Mouse (Mus musculus) liver, embryonic 15.5 days (tissue): ENCODE results near the gene Nsg2. TPM values are rescaled to one million over a fixed set of nuclear protein-coding genes. Genes with fewer than 3 reads are reported as not detected.
"Not testable (repeated sequence)": the region's sequence is repeated elsewhere in the genome, so short reads cannot be mapped to it uniquely, and the experiment has no call there.

Source experiments
- ATAC-seq: fragments of 200-750 bp; cut with Nextera tagmentation; 2 replicates; pipeline ENCODE4 v1.8.0; 2017; ENCODE audit warnings: moderate number of reproducible peaks, mild to moderate bottlenecking, moderate library complexity; ENCODE audit not compliant: insufficient read depth
- H3K27ac ChIP-seq: fragments of 300-500 bp; sonication (generic); replicated peaks from 2 replicates; pipeline ENCODE4 v1.5.1; 2015; ENCODE audit warnings: mild to moderate bottlenecking, inconsistent platforms
- H3K27me3 ChIP-seq: fragments of 300-500 bp; sonication (generic); 2 replicates; pipeline ENCODE4 v1.6.1; 2015; ENCODE audit warnings: mild to moderate bottlenecking, inconsistent platforms
- H3K36me3 ChIP-seq: fragments of 300-500 bp; sonication (generic); replicated peaks from 2 replicates; pipeline ENCODE4 v1.6.1; 2015; ENCODE audit warnings: moderate library complexity, mild to moderate bottlenecking, inconsistent platforms
- H3K4me1 ChIP-seq: fragments of 300-500 bp; sonication (generic); replicated peaks from 2 replicates; pipeline ENCODE4 v1.6.1; 2015; ENCODE audit warnings: inconsistent platforms
- H3K4me2 ChIP-seq: fragments of 300-500 bp; sonication (generic); 2 replicates; pipeline ENCODE4 v1.6.1; 2015; ENCODE audit warnings: moderate library complexity, mild to moderate bottlenecking, inconsistent platforms
- H3K4me3 ChIP-seq: fragments of 300-500 bp; sonication (generic); replicated peaks from 2 replicates; pipeline ENCODE4 v1.5.1; 2015; ENCODE audit warnings: mild to moderate bottlenecking, inconsistent platforms
- H3K9ac ChIP-seq: fragments of 300-500 bp; sonication (generic); 2 replicates; pipeline ENCODE4 v1.6.1; 2015; ENCODE audit warnings: moderate library complexity, mild to moderate bottlenecking, inconsistent platforms
- H3K9me3 ChIP-seq: fragments of 300-500 bp; sonication (generic); replicated peaks from 2 replicates; pipeline ENCODE4 v1.6.1; 2016; ENCODE audit warnings: inconsistent platforms
- WGBS: fragments of 180-500 bp; shearing (Covaris S2); methylation state at CpG from one replicate; pipeline ENCODE4 v1.1.7; 2015; ENCODE audit warnings: mixed read lengths; ENCODE audit not compliant: insufficient replicate concordance; 5-methylcytosine and 5-hydroxymethylcytosine counted together
- polyA plus RNA-seq: library from polyadenylated mRNA; unstranded; fragments of >200 nt; fragmentation: Nextera tagmentation; extraction: Ambion mirVana; gene quantifications from 2 replicates; pipeline ENCODE4 v1.2.1, GENCODE M21; 2015

The Nsg2 gene
- polyA plus RNA-seq, 1 experiment from 2014 or later: 0.25 TPM

DNA sequence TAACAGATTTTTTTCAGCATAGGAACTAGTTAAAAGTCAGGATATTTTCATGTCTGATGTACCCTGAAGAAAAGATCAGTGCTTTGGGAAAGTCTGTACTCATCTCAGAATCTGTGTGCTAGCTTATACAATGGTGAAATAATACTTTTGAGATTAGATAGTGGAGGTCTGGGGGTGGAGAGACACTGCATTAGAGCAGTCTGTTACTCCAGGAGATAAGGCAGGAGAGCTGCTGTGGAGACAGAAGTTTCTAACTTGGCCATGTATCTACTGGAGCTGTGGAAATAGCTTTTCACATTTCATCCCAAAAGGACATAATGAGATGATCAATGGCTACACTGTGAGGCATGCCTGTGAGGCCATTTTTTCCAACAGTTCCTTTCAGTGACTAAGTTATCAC is 17.0 kb upstream of the Nsg2 start:
- Histone ChIP-seq H3K36me3 (no peaks in the 10 kb centered on the region), H3K4me3 (no peak overlapping the region), H3K4me1 (no peaks in the 10 kb centered on the region), H3K27ac (no peak overlapping the region), H3K9ac (no peak overlapping the region), H3K9me3 (no peaks in the 10 kb centered on the region), H3K27me3 (no peaks in the 10 kb centered on the region), H3K4me2 (no peak overlapping the region)
- no peak for ATAC-seq

GRCm38 (mm10) chr11:31984786-31985185 is 15.5 kb upstream of the Nsg2 start:
- no peaks in the 10 kb centered on the region for H3K9me3 ChIP-seq
- no peaks in the 10 kb centered on the region for H3K36me3 ChIP-seq
- H3K4me2 ChIP-seq: no peak overlapping the region
- no peaks in the 10 kb centered on the region for H3K27me3 ChIP-seq
- H3K4me1 ChIP-seq: no peaks in the 10 kb centered on the region
- no peak for ATAC-seq
- H3K9ac ChIP-seq: no peak overlapping the region
- 17% methylated on average over 2 of the region's 2 CpGs for WGBS
- H3K4me3 ChIP-seq: no peak overlapping the region
- H3K27ac ChIP-seq: no peak overlapping the region

- 56% methylated on average over 3 of the region's 3 CpGs for WGBS
- Histone ChIP-seq H3K4me1 (no peaks in the 10 kb centered on the region), H3K4me2 (no peak overlapping the region), H3K9ac (no peak overlapping the region), H3K9me3 (no peaks in the 10 kb centered on the region), H3K4me3 (no peak overlapping the region), H3K27me3 (no peaks in the 10 kb centered on the region), H3K36me3 (no peaks in the 10 kb centered on the region), H3K27ac (no peak overlapping the region)
- ATAC-seq: no peak
These were observed 7.7 kb upstream of the Nsg2 start for GRCm38 (mm10) chr11:31992535-31992934.

- H3K36me3 ChIP-seq: no peaks in the 10 kb centered on the region
- WGBS: 31% methylated on average over 2 of the region's 2 CpGs
- H3K27me3 ChIP-seq: peaks cover 30% of the 10 kb centered on the region
- ATAC-seq: no peak
- H3K27ac ChIP-seq: no peak overlapping the region
- no peaks in the 10 kb centered on the region for H3K9me3 ChIP-seq
- H3K4me2 ChIP-seq: no peak overlapping the region
- H3K4me3 ChIP-seq: no peak overlapping the region
- no peaks in the 10 kb centered on the region for H3K4me1 ChIP-seq
- no peak overlapping the region for H3K9ac ChIP-seq
These were observed 547 bp upstream of the Nsg2 start for GRCm38 (mm10) chr11:31999716-32000115.

DNA sequence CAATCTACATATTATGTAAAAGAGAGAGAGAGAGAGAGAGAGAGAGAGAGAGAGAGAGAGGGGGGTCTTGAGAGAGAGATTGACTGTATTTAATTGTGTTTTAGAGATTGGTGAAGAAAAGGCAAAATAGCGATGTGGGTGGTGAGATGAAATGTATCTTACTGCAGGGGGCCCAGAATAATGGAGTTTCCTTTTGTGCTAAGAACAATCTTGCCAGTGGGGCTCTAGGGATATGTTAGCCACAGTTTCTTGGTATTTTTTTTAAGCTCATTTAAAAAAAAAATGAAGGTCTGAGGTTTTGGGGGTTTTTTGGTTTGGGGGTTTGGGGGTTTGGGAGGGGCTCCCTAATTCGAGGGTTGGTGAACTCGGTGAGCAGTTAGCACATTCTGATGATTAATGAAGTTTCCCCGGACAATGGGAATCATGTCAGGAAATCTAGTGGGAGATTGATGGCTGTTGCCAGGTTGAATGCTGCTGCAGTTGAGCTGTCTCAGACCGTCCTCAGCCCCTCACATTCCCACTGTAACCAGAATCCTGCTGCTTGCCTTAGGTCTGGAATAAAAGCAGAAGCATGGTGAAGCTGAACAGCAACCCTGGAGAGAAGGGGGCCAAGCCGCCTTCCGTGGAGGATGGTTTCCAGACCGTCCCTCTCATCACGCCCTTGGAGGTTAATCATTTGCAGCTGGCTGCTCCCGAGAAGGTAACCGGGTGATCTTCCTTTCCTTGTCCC is 1.1 kb downstream of the Nsg2 start:
- no peak for ATAC-seq
- no peak overlapping the region for H3K4me2 ChIP-seq
- no peaks in the 10 kb centered on the region for H3K9me3 ChIP-seq
- WGBS: 11% methylated on average over 11 of the region's 11 CpGs
- no peak overlapping the region for H3K27ac ChIP-seq
- no peak overlapping the region for H3K4me3 ChIP-seq
- no peak overlapping the region for H3K9ac ChIP-seq
- no peaks in the 10 kb centered on the region for H3K4me1 ChIP-seq
- peaks cover 30% of the 10 kb centered on the region for H3K27me3 ChIP-seq
- no peaks in the 10 kb centered on the region for H3K36me3 ChIP-seq

DNA sequence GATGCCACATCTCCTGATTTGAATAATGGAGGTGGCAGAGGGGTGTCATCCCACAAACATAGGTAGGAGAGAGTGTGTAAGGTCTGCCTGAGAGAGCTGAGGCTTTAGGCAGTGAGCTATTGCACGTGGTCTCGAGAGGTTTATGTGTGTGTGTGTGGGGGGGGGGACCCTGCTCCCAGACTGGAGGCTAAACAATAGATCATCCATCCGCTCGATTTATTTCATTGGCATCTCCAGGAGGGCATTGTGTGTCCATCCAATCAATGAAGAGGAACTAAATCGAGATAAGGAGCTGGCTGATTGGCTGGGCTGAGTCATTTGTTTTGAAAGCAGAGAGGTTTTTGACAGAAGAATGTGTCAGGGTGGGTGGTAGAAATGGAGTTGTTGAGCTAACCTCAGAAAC is 2.4 kb downstream of the Nsg2 start:
- ATAC-seq: no peak
- no peak overlapping the region for H3K9ac ChIP-seq
- 8% methylated on average over 5 of the region's 5 CpGs for WGBS

GRCm38 (mm10) chr11:32008049-32008448 is 7.8 kb downstream of the Nsg2 start:
- H3K27ac ChIP-seq, H3K9ac ChIP-seq, H3K4me3 ChIP-seq, H3K36me3 ChIP-seq, H3K27me3 ChIP-seq, ATAC-seq, H3K4me2 ChIP-seq, H3K4me1 ChIP-seq, H3K9me3 ChIP-seq: not testable (repeated sequence)
- WGBS: 59% methylated on average over 3 of the region's 3 CpGs

More for the DNA sequence above, 2.4 kb downstream of the Nsg2 start:
- Histone ChIP-seq H3K9me3 (no peaks in the 10 kb centered on the region), H3K4me1 (no peaks in the 10 kb centered on the region), H3K36me3 (no peaks in the 10 kb centered on the region), H3K4me3 (no peak overlapping the region), H3K4me2 (no peak overlapping the region), H3K27me3 (peaks cover 30% of the 10 kb centered on the region), H3K27ac (no peak overlapping the region)

GRCm38 (mm10) chr11:32008852-32009251 is 8.6 kb downstream of the Nsg2 start:
- H3K4me1 ChIP-seq: no peaks in the 10 kb centered on the region
- no peak overlapping the region for H3K9ac ChIP-seq
- ATAC-seq: no peak
- H3K4me2 ChIP-seq: no peak overlapping the region
- no peaks in the 10 kb centered on the region for H3K36me3 ChIP-seq
- H3K27me3 ChIP-seq: no peaks in the 10 kb centered on the region
- no peak overlapping the region for H3K27ac ChIP-seq
- WGBS: 57% methylated on average over 3 of the region's 3 CpGs
- no peak overlapping the region for H3K4me3 ChIP-seq
- H3K9me3 ChIP-seq: no peaks in the 10 kb centered on the region

GRCm38 (mm10) chr11:32009961-32010662 is 9.8 kb downstream of the Nsg2 start:
- H3K4me3 ChIP-seq: no peak overlapping the region
- no peak overlapping the region for H3K27ac ChIP-seq
- H3K4me1 ChIP-seq: no peaks in the 10 kb centered on the region
- no peaks in the 10 kb centered on the region for H3K36me3 ChIP-seq
- H3K4me2 ChIP-seq: no peak overlapping the region
- no peak overlapping the region for H3K9ac ChIP-seq
- no peaks in the 10 kb centered on the region for H3K9me3 ChIP-seq
- no peak for ATAC-seq
- WGBS: 43% methylated on average over 13 of the region's 13 CpGs
- H3K27me3 ChIP-seq: no peaks in the 10 kb centered on the region

- WGBS: 61% methylated on average over 5 of the region's 5 CpGs
- no peaks in the 10 kb centered on the region for H3K36me3 ChIP-seq
- no peaks in the 10 kb centered on the region for H3K27me3 ChIP-seq
- ATAC-seq: no peak
- H3K4me3 ChIP-seq: no peak overlapping the region
- no peak overlapping the region for H3K9ac ChIP-seq
- no peak overlapping the region for H3K27ac ChIP-seq
- no peak overlapping the region for H3K4me2 ChIP-seq
- no peaks in the 10 kb centered on the region for H3K4me1 ChIP-seq
- no peaks in the 10 kb centered on the region for H3K9me3 ChIP-seq
These were observed 10.4 kb downstream of the Nsg2 start for GRCm38 (mm10) chr11:32010663-32010970.

- Histone ChIP-seq H3K27me3 (no peaks in the 10 kb centered on the region), H3K27ac (no peak overlapping the region), H3K4me2 (no peak overlapping the region), H3K9ac (no peak overlapping the region), H3K36me3 (no peaks in the 10 kb centered on the region), H3K9me3 (no peaks in the 10 kb centered on the region), H3K4me3 (no peak overlapping the region), H3K4me1 (no peaks in the 10 kb centered on the region)
- ATAC-seq: no peak
- WGBS: 28% methylated on average over 9 of the region's 9 CpGs
These were observed 11.8 kb downstream of the Nsg2 start for GRCm38 (mm10) chr11:32011867-32012603.
